Mouse (Mus musculus): Measurements from ENCODE around the gene Nkain4. TPM values are rescaled to one million over a fixed set of nuclear protein-coding genes. Genes with fewer than 3 reads are reported as not detected.

The Nkain4 gene
- total RNA-seq, 2 experiments from 2014 or later = 5.4 to 9.0 TPM

DNA sequence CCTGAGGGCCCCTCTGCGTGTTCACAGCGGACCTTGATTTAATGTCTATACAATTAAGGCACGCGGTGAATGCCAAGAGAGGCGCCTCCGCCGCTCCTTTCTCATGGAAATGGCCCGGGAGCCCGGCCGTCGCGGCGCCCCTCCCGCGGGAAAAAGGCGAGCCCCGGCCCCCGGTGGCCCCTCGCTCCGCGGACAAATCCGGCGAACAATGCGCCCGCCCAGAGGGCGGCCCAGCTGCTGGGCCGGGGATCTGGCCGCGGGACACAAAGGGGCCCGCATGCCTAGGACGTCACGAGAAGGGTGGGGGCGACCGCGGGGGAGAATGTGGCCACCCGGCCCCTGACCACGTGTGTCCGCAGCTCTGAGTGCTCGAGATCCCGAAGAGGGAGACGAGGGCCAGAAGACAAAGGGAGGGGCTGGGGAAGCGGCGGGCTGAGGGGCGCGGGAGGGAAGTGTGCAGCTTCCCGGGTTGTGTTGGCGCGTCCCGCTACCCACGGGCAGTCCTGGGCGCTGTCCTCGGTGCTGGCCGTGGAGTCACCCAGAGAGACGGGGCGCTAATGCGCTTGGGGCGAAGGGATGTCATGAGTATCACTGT is 60.4 kb downstream of the Nkain4 start:
- peak in 1 of 2 experiments; percentile 52 for DNase-seq

DNA sequence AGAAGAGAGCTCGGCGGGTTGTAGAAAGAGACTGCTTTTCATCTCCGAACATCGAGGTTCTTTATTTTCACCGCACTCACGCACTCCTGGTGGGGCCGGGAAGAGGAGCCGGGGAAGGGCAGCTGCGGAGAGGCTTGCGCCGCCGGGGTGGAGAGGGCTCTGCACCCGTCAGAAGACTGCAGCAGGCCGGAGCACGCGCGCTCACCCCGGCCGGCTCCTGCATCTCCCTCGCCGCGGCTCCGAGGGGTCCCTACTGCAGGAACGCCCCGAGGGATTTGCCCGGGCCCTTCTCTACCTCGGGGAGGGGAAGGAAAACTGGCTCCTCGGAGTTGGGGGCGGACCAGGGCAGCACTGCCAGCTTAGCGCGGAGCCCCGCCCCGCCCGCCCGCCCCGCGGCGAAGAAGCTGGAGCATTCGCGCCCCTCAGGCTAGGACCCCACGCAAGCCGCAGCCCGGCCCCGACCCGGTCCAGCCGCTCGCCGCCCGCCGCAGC is 60.9 kb downstream of the Nkain4 start:
- no peak for DNase-seq

GRCm38 (mm10) chr2:180892841-180893521 is 61.5 kb downstream of the Nkain4 start:
- DNase-seq = peak in 1 of 2 experiments; percentile 21

- DNase-seq = no peak
Observed at GRCm38 (mm10) chr2:180891835-180892323, 62.6 kb downstream of the Nkain4 start.

DNA sequence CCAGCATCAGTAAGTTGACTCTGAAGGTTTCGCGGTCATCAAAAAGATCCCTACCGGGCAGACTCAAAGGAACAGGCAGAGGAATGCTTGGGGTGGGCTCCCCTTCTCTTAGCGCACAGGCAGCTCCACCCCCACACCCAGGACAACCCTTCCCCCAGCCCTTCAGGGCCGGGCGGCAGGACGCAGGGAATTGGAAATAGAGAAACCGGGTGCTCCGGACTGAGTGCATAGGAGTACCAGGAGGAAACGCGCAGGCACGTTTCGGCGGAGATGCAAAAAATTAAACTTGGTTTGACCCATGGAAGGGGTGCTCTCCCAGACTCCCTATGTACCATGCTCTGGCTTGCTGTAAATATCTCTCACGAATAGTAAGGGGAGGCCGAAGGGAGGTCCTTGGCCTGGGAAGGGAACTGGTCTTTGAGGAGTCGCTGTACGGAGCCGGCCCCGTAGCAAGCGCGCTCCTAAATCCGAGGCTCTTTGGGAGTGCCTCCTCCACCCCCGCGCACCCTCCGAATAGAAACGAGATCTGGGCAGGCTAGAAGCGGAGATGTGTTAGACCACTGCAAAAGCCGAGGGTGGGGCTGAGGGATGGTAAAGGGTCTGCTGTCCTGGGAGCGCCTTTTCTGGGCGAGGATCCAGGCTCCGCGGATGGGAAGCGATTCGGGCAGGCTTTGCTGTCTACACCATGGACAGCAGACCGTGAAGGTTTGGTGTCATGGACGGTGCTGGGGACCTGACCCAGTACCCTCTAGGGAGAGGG is 63.2 kb downstream of the Nkain4 start:
- DNase-seq = no peak

- no peak for DNase-seq
Observed at GRCm38 (mm10) chr2:180890422-180891074, 64.0 kb downstream of the Nkain4 start.

DNA sequence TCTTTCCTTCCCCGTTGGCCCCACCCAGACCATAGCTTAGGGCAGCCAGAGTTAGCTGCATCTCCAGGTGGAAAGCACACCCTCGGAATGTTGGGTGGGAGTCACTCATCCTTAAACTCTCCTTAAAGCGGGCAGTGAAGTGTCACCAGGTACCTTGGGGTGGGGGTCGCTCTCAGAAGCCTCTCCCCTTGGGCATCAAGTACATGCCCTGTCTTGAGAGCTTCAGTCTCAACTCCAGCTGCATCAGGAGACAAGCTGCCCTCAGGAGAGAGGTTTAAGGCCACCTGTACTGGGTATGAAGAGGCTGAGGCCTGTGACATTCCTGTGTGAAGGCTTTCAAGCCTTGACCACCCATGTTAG is 64.6 kb downstream of the Nkain4 start:
- DNase-seq = no peak

DNA sequence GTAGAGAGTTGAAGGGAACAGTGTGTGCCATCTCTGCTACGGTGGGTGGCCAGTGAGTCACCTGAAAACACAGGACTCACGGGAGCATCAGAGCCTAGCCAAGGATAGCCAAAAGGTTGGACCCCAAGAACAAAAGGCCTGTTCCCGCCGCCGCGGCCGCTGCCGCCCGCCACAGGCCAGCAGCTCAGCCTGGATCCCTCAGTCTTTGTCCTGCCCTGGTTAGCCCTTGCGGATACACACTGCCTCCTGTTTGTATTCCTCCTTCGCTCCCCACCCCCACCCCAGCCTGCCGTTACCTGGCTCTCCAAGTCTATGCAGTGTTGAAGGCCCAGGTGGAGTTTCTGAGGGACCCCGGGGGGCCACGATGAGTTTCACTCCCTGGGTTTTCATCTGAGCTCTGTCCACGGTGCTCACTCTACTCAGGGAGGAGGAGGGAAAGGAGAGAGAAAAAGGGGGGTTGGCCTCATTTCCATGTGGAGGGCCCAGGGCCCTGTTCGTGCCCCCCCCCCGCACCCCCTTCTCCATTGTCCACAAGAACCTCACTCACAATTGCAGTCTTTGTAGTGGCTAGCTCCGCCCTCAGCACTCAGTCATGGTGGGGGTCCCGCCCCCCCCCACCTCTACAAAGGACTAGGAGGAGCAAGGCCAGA is 65.1 kb downstream of the Nkain4 start:
- no peak for DNase-seq

GRCm38 (mm10) chr2:180885270-180885669 is 69.2 kb downstream of the Nkain4 start:
- DNase-seq = no peak

Small RNA genes within 50 kb of the gene (microRNA-seq; reads per million reads assigned to microRNA genes)
- 0 reads per million in 2 experiments for gene Mir124a-3

Other genes with a start within 250 kb of the Nkain4 start
- 10 to 100 TPM; 25.8 to 29.9 TPM for gene Dido1, start 244.7 kb downstream of the Nkain4 start, total RNA-seq (2021)
- 10 to 100 TPM; 55.8 to 59.5 TPM for gene Gid8, start 244.6 kb downstream of the Nkain4 start, total RNA-seq (2021)
- gene Slc17a9, start 229.4 kb downstream of the Nkain4 start, total RNA-seq (2021) = under 1 TPM; 0.10 to 0.54 TPM
- gene Bhlhe23, start 177.8 kb downstream of the Nkain4 start, total RNA-seq (2021) = not detected
- 10 to 100 TPM; 33.2 to 33.3 TPM for gene Ythdf1, start 33.8 kb downstream of the Nkain4 start, total RNA-seq (2021)
- not detected for gene Birc7, start 25.7 kb downstream of the Nkain4 start, total RNA-seq (2021)
- gene Arfgap1, start 12.5 kb upstream of the Nkain4 start, total RNA-seq (2021) = 10 to 100 TPM; 27.3 to 30.2 TPM
- gene Col20a1, start 31.8 kb upstream of the Nkain4 start, total RNA-seq (2021) = under 1 TPM; 0.37 to 0.46 TPM
- gene Chrna4, start 88.8 kb upstream of the Nkain4 start, total RNA-seq (2021) = not detected
- gene Kcnq2, start 180.6 kb upstream of the Nkain4 start, total RNA-seq (2021) = under 1 TPM in 1 of 2 experiments, not detected in 1; 0.03 TPM
- 1,000 to 10,000 TPM; 1,477 to 1,557 TPM for gene Eef1a2, start 202.3 kb upstream of the Nkain4 start, total RNA-seq (2021)
- gene Ppdpf, start 232.5 kb upstream of the Nkain4 start, total RNA-seq (2021) = 10 to 100 TPM; 47.6 to 56.8 TPM
- under 1 TPM in 1 of 2 experiments, not detected in 1; 0.08 TPM for gene Ptk6, start 248.1 kb upstream of the Nkain4 start, total RNA-seq (2021)

Data from heart, adult 18-20 months (tissue).